Mouse (Mus musculus) adrenal gland, postnatal 10 days (tissue): ENCODE data around the gene Mblac1. TPM values are rescaled to one million over a fixed set of nuclear protein-coding genes. Genes with fewer than 3 reads are reported as not detected.
"Not testable (repeated sequence)": the region's sequence is repeated elsewhere in the genome, so short reads cannot be mapped to it uniquely, and the experiment has no call there.

ENCODE experiments used
- DNase-seq: peaks from one replicate; pipeline ENCODE4 v3.0.0; 2021; ENCODE audit warnings: mixed read lengths
- microRNA-seq: library from miRNA; unstranded; fragments of <30 nt; microRNA quantifications from one replicate; pipeline ENCODE4 v1.2.0, GENCODE M21; 2021
- total RNA-seq, 2 experiments: library from RNA; stranded (reverse); gene quantifications; 2 replicates each; pipeline ENCODE4 v1.2.3; 2021

Gene Mblac1
- total RNA-seq, 2 experiments from 2014 or later = 8.1 to 9.4 TPM

DNA sequence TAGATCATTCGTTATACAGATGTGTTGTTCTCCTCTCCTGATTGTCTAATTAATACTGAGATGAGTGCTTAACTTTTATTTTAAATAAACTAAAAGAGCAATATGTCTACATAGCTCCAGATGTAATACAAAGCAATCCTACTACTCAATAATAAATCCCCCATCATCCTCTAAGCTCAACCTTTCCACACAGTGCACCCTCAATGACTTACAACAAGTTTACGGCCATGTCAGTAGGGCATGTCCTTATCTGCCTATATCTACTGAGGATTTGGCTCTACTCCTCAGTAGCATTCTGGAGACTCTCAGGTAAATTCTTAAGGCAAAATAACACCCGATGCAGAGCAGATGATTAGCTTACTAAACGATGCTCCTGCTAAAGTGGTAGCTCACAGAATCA is 13.8 kb downstream of the Mblac1 start:
- DNase-seq = no peak

DNA sequence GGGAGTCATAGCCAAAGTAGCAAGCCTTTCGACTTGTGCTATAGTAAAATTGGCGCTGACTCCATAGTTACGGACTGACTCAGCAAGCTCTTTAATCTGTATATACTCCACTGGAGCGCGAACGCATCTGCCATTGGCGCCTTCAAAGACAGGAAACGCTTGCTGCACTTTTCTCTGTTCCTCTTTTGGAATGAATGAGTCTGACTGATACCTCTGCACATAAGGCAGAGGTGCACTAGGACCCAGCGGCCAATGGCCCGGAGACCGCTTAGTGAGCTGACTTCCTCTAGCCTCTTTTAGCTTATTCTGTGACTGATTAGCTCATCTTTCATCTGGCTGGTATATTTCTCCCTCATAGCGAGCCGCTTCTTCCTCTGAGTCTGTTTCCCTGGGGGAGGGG is 22.5 kb downstream of the Mblac1 start:
- DNase-seq = not testable (repeated sequence)

DNA sequence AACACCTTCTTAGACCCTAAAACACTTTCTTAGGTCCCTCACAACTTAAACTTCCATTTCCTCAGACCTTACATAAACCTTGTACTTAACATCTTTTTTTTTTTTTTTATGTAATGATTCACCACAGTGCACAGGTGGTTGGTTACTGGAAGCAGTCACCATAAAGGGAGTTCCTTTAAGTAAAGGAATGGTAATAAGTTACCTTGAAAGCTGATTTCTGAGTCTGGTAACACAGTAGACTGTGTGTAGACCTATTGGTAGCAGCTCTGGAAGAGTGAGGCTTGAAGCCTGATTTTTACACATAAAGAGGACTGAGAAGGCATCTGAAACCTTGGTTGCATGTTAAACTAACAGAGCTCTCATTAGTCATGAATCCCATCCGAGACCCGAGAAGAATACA is 25.8 kb downstream of the Mblac1 start:
- DNase-seq = no peak

DNA sequence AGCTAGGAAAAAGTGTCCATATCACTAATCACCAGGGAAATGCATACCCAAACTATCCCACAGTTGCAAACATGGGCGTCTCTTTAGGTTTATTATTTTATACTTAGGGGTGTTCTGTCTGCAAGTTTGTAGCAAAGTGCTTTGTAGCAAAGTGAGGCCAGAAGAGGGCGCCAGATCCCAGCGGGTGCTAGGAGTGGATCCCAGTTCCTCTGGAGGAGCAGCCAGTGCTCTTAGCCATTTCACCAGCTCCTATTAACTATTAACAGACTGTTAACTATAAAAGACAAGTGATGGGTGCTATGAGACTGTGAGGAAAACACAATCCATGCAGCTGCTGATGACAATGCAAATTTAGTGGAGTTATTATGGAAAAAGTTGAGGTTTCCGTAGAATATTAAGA is 28.0 kb downstream of the Mblac1 start:
- peak; percentile 96 for DNase-seq

DNA sequence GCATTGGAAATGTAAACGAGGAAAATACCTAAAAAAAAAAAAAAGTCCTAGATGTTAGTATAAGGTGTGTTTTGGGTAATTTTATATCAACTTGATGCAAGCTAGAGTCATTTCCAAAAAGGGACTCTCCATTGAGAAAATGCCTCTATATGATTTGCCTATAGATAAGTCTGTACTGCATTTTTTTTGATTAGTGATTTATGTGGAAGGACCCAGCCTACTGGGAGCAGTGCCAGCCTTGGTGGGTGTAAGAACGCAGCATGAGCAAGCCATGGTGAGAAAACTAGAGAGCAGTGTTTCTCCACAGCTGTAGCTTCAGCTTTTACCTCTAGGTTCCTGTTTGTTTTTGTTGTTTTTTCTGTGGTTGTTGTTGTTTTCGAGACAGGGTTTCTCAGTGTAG is 29.2 kb downstream of the Mblac1 start:
- no peak for DNase-seq

DNA sequence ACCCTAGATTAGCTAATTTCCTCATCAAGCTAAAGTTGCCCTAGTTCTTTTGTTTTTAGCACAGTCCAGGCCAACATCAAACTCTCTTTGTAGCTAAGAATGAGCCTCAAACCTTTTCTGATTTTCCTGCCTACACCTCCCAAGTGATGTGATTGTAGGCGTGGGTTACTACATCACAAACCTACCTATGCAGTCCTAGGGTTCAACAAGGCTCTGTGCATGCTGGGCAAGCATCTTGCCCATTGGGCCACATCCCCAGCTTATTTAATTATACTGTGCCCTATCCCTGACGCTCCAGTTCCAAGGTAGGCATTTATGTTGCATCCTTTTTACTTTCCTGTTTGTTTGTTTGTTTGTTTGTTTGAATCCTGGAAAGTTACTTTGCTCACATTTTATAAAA is 31.6 kb downstream of the Mblac1 start, which contains the start of gene Nxpe5:
Gene Nxpe5, plus strand, starts transcription at position 199 of the 400 bp plus-strand sequence.
- no peak for DNase-seq

DNA sequence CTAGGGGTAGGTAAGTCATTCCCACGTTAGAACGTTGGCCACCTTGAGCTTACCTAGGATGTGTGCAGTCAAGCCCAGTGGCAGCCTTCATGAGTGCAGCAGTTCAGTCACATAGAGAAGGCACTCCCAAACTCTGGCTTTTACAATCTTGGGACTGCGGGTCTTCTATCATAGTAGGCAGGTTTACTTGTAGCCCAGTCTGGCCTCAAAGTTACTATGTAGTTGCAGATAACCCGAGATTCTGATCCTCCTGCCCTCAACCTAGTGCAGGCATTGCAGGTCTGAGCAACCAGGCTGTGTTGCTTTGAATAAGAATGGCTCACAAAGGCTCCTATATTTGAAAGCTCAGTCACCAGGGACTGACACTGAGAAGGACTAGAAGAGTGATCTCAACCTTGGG is 32.4 kb downstream of the Mblac1 start:
- DNase-seq = no peak

DNA sequence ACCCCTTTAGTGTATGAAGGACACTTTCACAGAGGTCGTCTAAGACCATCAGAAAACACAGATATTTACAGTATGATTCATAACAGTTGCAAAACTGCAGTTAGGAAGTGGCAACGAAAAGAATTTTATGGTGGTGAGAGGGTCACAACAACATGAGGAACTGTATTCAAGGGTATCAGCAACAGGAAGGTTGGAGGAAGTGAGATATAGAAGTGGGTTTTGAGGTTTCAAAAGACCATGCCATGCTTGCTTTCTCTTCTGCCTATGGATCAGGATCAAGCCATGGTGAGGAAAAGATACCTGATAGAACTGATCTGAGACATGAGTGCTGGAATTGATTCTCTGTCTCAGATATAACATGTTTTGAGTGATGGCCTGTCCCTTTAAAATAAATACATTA is 33.3 kb downstream of the Mblac1 start:
- DNase-seq = no peak

DNA sequence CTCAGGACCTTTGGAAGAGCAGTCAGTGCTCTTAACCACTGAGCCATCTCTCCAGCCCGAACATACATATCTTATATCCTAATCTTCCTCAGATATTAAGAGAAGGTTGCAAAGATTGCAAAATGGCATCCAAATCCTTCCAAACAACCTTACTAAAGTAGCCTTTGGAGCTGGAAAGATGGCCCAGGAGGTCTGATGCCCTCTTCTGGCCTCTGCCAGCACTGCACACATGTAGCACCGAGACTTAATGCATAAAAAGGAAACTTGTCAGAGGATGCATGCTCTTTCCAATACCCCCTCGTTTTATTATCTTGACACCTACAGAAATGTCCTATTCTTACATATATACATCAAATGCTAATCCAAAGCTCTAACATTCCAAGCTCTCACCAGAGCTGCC is 33.9 kb downstream of the Mblac1 start:
- peak; percentile 62 for DNase-seq

DNA sequence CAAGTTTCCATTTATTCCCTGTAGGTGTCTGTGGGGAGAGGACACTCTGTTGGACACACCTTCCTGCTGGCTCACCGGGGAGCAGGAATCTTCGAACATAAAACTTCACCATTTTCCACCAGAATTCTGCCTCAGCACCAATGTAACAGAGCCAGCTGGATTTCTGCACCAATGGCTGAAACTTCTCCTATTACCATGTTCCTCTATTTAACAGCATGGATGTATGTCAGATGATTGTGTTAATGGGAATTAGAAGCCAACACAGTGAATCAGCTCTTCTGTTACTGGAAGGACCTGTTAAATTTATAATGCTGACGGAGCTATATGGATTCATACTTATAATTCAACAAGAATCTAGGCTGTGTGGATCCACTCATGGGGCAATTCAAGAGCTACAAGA is 35.4 kb downstream of the Mblac1 start:
- no peak for DNase-seq

DNA sequence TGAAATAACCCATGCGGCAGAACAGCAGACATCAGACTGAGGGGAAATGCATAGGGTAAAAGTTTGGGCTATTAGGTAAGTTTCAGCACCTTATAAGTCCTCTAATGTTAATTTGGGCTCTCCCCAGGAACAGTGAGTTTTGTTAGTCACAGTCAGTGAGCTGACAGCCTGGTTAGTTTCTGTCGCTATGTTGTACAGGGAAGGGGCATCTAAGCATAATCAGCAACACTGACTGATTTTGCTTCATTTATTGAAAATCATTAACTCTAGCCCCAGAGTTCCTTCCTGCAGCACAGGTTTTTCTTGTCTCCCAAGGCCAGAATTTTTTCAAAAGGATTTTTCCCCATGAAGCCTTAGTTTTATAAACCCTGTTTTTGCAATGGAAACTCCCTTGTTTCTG is 39.7 kb downstream of the Mblac1 start:
- DNase-seq = no peak

DNA sequence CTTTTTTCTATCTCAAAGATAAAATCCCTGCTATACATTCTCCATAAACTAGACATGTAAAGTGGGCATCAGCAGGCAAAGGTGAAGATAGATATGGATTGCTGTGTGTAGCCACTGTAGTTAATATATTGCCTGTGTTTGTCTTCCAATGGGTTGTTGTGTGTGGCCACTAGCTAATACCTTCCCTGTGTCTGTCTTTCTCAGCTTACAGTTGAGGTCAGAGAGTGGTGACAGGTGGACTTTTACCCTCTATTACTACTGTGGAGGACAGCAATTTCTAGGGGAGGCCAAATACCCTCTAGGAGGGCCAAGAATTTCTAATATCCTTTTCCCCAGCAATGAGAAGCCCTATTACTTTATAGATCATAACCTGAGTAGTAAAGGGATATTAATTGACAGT is 40.1 kb downstream of the Mblac1 start:
- DNase-seq = no peak

DNA sequence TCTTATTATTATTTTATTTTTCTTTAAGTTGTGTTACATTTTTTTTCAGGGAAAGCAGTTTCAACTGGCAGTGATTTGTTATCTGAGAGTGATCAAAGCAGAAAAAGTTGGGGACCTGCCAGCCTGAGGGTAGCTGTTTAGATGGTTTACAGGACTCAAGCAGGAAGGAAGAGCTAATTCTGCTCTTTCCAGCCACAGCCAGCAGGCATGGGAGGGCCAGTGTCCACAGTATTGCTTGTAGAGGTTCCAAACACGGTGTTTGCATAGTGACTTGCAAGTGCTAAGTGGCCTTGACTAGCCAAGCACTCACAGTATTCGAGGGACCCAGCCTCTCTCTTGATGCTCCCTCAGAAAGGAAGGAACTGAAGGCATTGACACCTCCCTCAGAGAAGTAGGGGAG is 47.4 kb downstream of the Mblac1 start:
- DNase-seq = peak; percentile 57

Small RNA genes within 50 kb of the gene (microRNA-seq; reads per million reads assigned to microRNA genes)
- gene Mir106b (2,074 reads per million, percentile 84 among the genes with 10 or more reads in this experiment), gene Mir25 (544 reads per million, percentile 67 among the genes with 10 or more reads in this experiment), gene Mir93 (6,671 reads per million, percentile 91 among the genes with 10 or more reads in this experiment)

Other genes starting within 250 kb of the Mblac1 start
- gene Gjc3, start 231.2 kb upstream of the Mblac1 start, total RNA-seq = 1 to 10 TPM; 1.2 to 2.2 TPM
- 100 to 1,000 TPM in 1 of 2 experiments, 10 to 100 TPM in 1; 48.9 to 125 TPM for gene Azgp1, start 212.8 kb upstream of the Mblac1 start, total RNA-seq
- gene Smok3a, start 173.1 kb upstream of the Mblac1 start, total RNA-seq = not detected
- gene Smok3b, start 172.9 kb upstream of the Mblac1 start, total RNA-seq = not detected
- gene Smok3c, start 141.1 kb upstream of the Mblac1 start, total RNA-seq = not detected
- gene Zkscan1, start 109.2 kb upstream of the Mblac1 start, total RNA-seq = 10 to 100 TPM; 29.2 to 33.8 TPM
- 10 to 100 TPM; 17.3 to 19.4 TPM for gene Zscan21, start 77.4 kb upstream of the Mblac1 start, total RNA-seq
- 10 to 100 TPM; 10.6 to 14.3 TPM for gene Zfp113, start 38.6 kb upstream of the Mblac1 start, total RNA-seq
- 100 to 1,000 TPM; 151 to 155 TPM for gene Cops6, start 33.2 kb upstream of the Mblac1 start, total RNA-seq
- gene Ap4m1, start 22.3 kb upstream of the Mblac1 start, total RNA-seq = 10 to 100 TPM; 19.7 to 31.9 TPM
- 10 to 100 TPM; 52.6 to 68.5 TPM for gene Mcm7, start 21.9 kb upstream of the Mblac1 start, total RNA-seq
- 10 to 100 TPM; 30.4 to 33.3 TPM for gene Taf6, start 6.9 kb upstream of the Mblac1 start, total RNA-seq
- gene Cnpy4, start 6.8 kb upstream of the Mblac1 start, total RNA-seq = 10 to 100 TPM; 19.1 to 20.1 TPM
- under 1 TPM; 0.51 to 0.96 TPM for gene Nxpe5, start 31.6 kb downstream of the Mblac1 start, total RNA-seq
- 10 to 100 TPM; 67.1 to 74.8 TPM for gene Lamtor4, start 61.2 kb downstream of the Mblac1 start, total RNA-seq
- 10 to 100 TPM; 17.1 to 20.6 TPM for gene BC037034, start 69.7 kb downstream of the Mblac1 start, total RNA-seq
- gene Gal3st4, start 78.5 kb downstream of the Mblac1 start, total RNA-seq = under 1 TPM; 0.15 to 0.54 TPM
- under 1 TPM in 1 of 2 experiments, not detected in 1; 0.03 TPM for gene Gm43720, start 85.6 kb downstream of the Mblac1 start, total RNA-seq
- 1 to 10 TPM in 1 of 2 experiments, under 1 TPM in 1; 0.96 to 2.0 TPM for gene Gpc2, start 85.7 kb downstream of the Mblac1 start, total RNA-seq
- gene Stag3, start 85.9 kb downstream of the Mblac1 start, total RNA-seq = under 1 TPM; 0.30 to 0.39 TPM
- gene Pvrig, start 147.6 kb downstream of the Mblac1 start, total RNA-seq = under 1 TPM in 1 of 2 experiments, not detected in 1; 0.42 TPM
- gene Zfp157, start 247.2 kb downstream of the Mblac1 start, total RNA-seq = 10 to 100 TPM in 1 of 2 experiments, 1 to 10 TPM in 1; 8.6 to 13.2 TPM